8 mouse cellular contexts compared by ENCODE assay signal in genomic region chr4:137994562-137995336, GRCm38 (mm10). TPM values are rescaled to one million over a fixed set of nuclear protein-coding genes. Genes with fewer than 3 reads are reported as not detected.
A peak's percentile ranks its signal among the peaks of the same experiment; 100 is the strongest.
DNase-seq lines count a peak whose midpoint lies in the region; ATAC-seq and TF ChIP-seq lines count a peak whose summit lies in the region.

No protein-coding gene starts in this region.

- no peak for ATAC-seq in heart, embryonic 13.5 days (ENCODE audit: extremely low read depth, insufficient number of reproducible peaks, low FRiP score, low TSS enrichment)
- no peak for ATAC-seq in liver, embryonic 16.5 days (ENCODE audit: low read depth)
- ATAC-seq in stomach, embryonic 14.5 days (ENCODE audit: insufficient number of reproducible peaks, insufficient read depth, low FRiP score, low read depth) = no peak
- ATAC-seq in frontal cortex, adult (ENCODE audit: low TSS enrichment) = no peak

- TF ChIP-seq CTCF in E14TG2a.4 (conservative IDR thresholded peaks at IDR 0.05; ENCODE audit: low read length) = no peak

- H3K36me3 ChIP-seq in E14TG2a.4 (ENCODE audit: insufficient read depth, low read length) = peaks cover 44% of the 10 kb centered on the region
- peaks cover 36% of the 10 kb centered on the region for H3K36me3 ChIP-seq in heart, embryonic 13.5 days
- peaks cover 12% of the 10 kb centered on the region for H3K36me3 ChIP-seq in liver, embryonic 16.5 days (ENCODE audit: control insufficient read depth, insufficient read depth)
- peaks cover 21% of the 10 kb centered on the region for H3K36me3 ChIP-seq in stomach, embryonic 14.5 days (ENCODE audit: control insufficient read depth, insufficient read depth, low read length)

- H3K27me3 ChIP-seq in E14TG2a.4 (ENCODE audit: insufficient read depth, low read length) = peaks cover 34% of the 10 kb centered on the region
- peaks cover 8% of the 10 kb centered on the region; the same call in 1 of the 2 replicates for H3K27me3 ChIP-seq in heart, embryonic 13.5 days (replicated peaks)
- H3K27me3 ChIP-seq in liver, embryonic 16.5 days (ENCODE audit: control insufficient read depth, insufficient read depth, low read depth, low read length) = peaks cover 5% of the 10 kb centered on the region; the same call in 1 of the 2 replicates
- no peaks in the 10 kb centered on the region for H3K27me3 ChIP-seq in stomach, embryonic 14.5 days (ENCODE audit: control insufficient read depth, insufficient read depth, low read length)

- peaks cover 50% of the 10 kb centered on the region for H3K4me1 ChIP-seq in E14TG2a.4 (replicated peaks; ENCODE audit: low read depth, low read length)
- H3K4me1 ChIP-seq in heart, embryonic 13.5 days = peaks cover 36% of the 10 kb centered on the region
- H3K4me1 ChIP-seq in liver, embryonic 16.5 days (ENCODE audit: control insufficient read depth, low read depth, low read length) = peaks cover 24% of the 10 kb centered on the region
- peaks cover 16% of the 10 kb centered on the region for H3K4me1 ChIP-seq in stomach, embryonic 14.5 days (ENCODE audit: control insufficient read depth, insufficient read depth, low read length)

- H3K9me3 ChIP-seq in E14TG2a.4 (ENCODE audit: low read length) = peaks cover 3% of the 10 kb centered on the region; the same call in 1 of the 2 replicates
- H3K9me3 ChIP-seq in heart, embryonic 13.5 days = no peaks in the 10 kb centered on the region
- H3K9me3 ChIP-seq in liver, embryonic 16.5 days (replicated peaks; ENCODE audit: control insufficient read depth, low read length) = no peaks in the 10 kb centered on the region
- H3K9me3 ChIP-seq in stomach, embryonic 14.5 days (ENCODE audit: control insufficient read depth, low read depth, low read length) = no peaks in the 10 kb centered on the region

- H3K9ac ChIP-seq in heart, embryonic 13.5 days = peak overlapping the region; percentile 99
- H3K9ac ChIP-seq in liver, embryonic 16.5 days (ENCODE audit: low read depth, low read length) = peak overlapping the region; percentile 92
- H3K9ac ChIP-seq in stomach, embryonic 14.5 days (replicated peaks; ENCODE audit: low read depth, low read length) = peak overlapping the region; percentile 99

- H3K4me3 ChIP-seq in E14TG2a.4 (replicated peaks; ENCODE audit: low read length) = peak overlapping the region; percentile 85
- peak overlapping the region; percentile 98 for H3K4me3 ChIP-seq in heart, embryonic 13.5 days
- peak overlapping the region; percentile 87 for H3K4me3 ChIP-seq in liver, embryonic 16.5 days (ENCODE audit: low read depth, low read length)
- peak overlapping the region; percentile 79 for H3K4me3 ChIP-seq in stomach, embryonic 14.5 days (ENCODE audit: low read depth, low read length)

- WGBS in heart, embryonic 13.5 days = 42% methylated on average over 12 of the region's 12 CpGs
- 28% methylated on average over 12 of the region's 12 CpGs for WGBS in liver, embryonic 16.5 days (ENCODE audit: insufficient replicate concordance)
- 40% methylated on average over 12 of the region's 12 CpGs for WGBS in stomach, embryonic 14.5 days

- peak overlapping the region; percentile 90 for H3K27ac ChIP-seq in heart, embryonic 13.5 days (replicated peaks)
- H3K27ac ChIP-seq in liver, embryonic 16.5 days (ENCODE audit: low read length) = peak overlapping the region; percentile 76; the same call in 1 of the 2 replicates
- H3K27ac ChIP-seq in stomach, embryonic 14.5 days (ENCODE audit: low read length) = peak overlapping the region; percentile 91; the same call in 1 of the 2 replicates

- DNase-seq in CD4-positive helper T cell, adult 2 months (ENCODE audit: low read depth, low spot score) = peak; percentile 40
- no peak for DNase-seq in kidney, adult 11 months
- DNase-seq in urinary bladder, adult 2 months (ENCODE audit: low spot score) = no peak

- H3K4me2 ChIP-seq in heart, embryonic 13.5 days = peak overlapping the region; percentile 76
- peak overlapping the region; percentile 98 for H3K4me2 ChIP-seq in liver, embryonic 16.5 days (ENCODE audit: low read depth, low read length)
- H3K4me2 ChIP-seq in stomach, embryonic 14.5 days (replicated peaks; ENCODE audit: low read depth, low read length) = peak overlapping the region; percentile 68

RNA-seq across cellular contexts. Expression of gene Eif4g3, which starts 1.9 kb away (rescaled TPM):
- 19.9 and 22.2 TPM in 2 replicates for polyA plus RNA-seq in heart, embryonic 13.5 days (2015; fragmentation: Nextera tagmentation; extraction: Ambion mirVana)
- 5.6 and 6.4 TPM in 2 replicates for polyA plus RNA-seq in liver, embryonic 16.5 days (2015; fragmentation: Nextera tagmentation; extraction: Ambion mirVana)
- polyA plus RNA-seq in stomach, embryonic 14.5 days (2014; fragmentation: Nextera tagmentation; extraction: Ambion mirVana) = 43.1 and 43.3 TPM in 2 replicates
- 64.2 and 64.6 TPM in 2 replicates for polyA plus RNA-seq in urinary bladder, adult 2 months (2012; rRNA removed)
